Mouse (Mus musculus) MN1 (cell line): ENCODE data around the gene Emilin1.

Experiments
- DNase-seq: peaks from one replicate; pipeline ENCODE4 v3.0.0-alpha.2; 2016; ENCODE audit warnings: low spot score

Emilin1 gene

DNA sequence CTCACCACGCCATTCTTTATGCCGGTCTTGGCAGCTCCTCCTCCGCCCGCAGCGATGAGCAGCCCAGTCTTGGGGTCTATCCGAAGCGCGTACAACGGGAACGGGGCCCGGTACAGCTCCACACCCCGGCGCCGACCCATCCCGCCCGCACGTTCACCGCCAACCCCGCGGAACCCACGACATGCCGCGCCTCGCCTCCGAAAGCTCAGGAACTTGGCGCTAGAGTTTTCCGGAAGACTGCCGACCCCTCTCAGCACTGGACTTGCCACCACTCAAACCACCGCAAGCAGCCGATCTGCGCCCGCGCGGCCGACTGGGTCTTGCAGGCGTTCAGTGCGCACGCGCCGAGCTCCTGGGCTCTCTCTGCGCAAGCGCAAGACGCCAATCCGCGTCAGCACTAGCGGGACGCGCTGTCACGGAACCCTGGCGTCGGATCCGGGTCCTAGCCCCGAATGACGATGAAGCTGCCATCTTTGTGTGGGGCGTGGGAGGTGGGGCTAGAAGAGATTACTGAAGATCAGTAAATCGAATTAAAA is 46.8 kb downstream of the Emilin1 start, which contains the start of gene Preb:
Gene Preb, minus strand, starts transcription at position 396 of the 536 bp plus-strand sequence.
- peak; percentile 96 for DNase-seq

- DNase-seq, result no peak
These were observed 47.6 kb downstream of the Emilin1 start for GRCm38 (mm10) chr5:30960814-30961213.

GRCm38 (mm10) chr5:30961545-30962505 is 48.6 kb downstream of the Emilin1 start:
- no peak for DNase-seq

- no peak for DNase-seq
These were observed 50.7 kb downstream of the Emilin1 start for GRCm38 (mm10) chr5:30963916-30964315.

GRCm38 (mm10) chr5:30966189-30966588 is 53.0 kb downstream of the Emilin1 start:
- DNase-seq, result no peak

- DNase-seq, result no peak
These were observed 55.2 kb downstream of the Emilin1 start, which contains the start of gene Tcf23 for GRCm38 (mm10) chr5:30968416-30968815. Gene Tcf23 (plus strand): TSS chr5:30968662.

GRCm38 (mm10) chr5:30969440-30969839 is 56.2 kb downstream of the Emilin1 start:
- DNase-seq, result no peak
